Mouse (Mus musculus) regulatory T cell (primary cell): Measurements from ENCODE around the gene Pde6d.

ENCODE experiments used
- in situ Hi-C: fragments of 300-600 bp; cut with MboI, MseI; formaldehyde crosslinking; loops from one replicate; pipeline ENCODE4 v1.15.1; 2025; ENCODE audit warnings: high pct_unique_total_duplicates

The Pde6d gene

GRCm38 (mm10) chr1:86569292-86569860 lies 13.1 kb downstream of the Pde6d start:
- in situ Hi-C loops: no loop called here

DNA sequence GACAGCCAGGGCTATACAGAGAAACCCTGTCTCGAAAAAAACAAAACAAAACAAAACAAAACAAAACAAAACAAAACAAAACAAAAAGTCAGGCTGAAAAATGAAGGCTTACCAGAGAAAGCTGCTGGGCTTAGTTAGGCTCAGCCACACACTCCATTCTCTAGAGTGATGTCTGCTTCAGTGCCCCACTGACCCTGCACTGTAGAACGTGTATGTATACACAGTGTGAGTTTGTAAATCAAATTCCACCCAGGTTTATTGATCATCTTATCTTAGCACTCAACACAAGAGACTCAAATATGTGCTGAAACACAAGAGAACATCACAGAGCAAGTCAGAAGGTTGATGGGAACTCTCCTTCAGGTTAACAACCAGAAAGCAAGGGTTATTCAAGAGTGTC lies 14.0 kb downstream of the Pde6d start:
- in situ Hi-C loops: no loop called here

- in situ Hi-C loops: no loop called here
Measured at GRCm38 (mm10) chr1:86562663-86563062, 19.8 kb downstream of the Pde6d start.

DNA sequence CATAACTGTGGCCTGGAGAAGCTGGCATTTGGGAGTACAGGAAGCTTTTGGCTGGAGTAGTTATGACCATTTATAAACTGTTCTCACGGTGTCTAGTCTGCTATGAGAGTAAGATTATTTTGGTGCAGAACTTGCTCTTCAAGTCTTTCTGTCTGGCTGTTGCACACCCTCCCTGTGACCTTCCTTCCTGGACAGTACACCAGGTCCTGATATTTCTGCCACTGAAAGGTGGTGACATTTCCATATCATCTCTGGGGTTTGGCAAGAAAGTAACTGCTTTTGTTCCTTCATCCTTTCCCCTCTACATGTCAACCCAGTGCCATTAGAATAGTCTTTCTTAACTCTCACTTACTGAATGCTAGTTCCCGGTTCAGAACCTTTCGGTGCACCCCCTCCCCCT lies 23.2 kb downstream of the Pde6d start:
- in situ Hi-C loops: no loop called here

DNA sequence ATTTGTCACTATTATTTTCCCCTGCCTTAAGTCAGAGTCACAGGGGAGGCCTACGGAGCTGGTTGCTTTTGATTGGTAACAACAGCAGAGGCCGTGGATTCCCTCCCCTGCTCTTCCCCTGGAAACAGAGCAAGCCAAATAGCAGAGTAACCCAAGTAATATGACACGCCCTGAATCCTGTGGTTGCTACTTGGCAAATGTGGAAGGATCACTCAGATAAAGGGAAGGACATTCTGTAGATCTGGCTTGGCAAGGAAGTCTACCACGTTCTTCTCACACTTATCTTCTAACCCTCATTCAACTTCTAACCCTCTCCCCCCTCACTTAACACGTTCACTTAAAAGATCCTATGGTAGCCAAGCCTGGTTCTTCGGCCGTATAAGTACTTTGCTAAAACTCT lies 24.6 kb downstream of the Pde6d start:
- in situ Hi-C loops: no loop called here

GRCm38 (mm10) chr1:86555665-86556064 lies 26.8 kb downstream of the Pde6d start:
- in situ Hi-C loops: no loop called here

GRCm38 (mm10) chr1:86551877-86552276 lies 30.6 kb downstream of the Pde6d start:
- in situ Hi-C loops: no loop called here

- in situ Hi-C loops: no loop called here
Measured at GRCm38 (mm10) chr1:86551299-86551698, 31.1 kb downstream of the Pde6d start.

DNA sequence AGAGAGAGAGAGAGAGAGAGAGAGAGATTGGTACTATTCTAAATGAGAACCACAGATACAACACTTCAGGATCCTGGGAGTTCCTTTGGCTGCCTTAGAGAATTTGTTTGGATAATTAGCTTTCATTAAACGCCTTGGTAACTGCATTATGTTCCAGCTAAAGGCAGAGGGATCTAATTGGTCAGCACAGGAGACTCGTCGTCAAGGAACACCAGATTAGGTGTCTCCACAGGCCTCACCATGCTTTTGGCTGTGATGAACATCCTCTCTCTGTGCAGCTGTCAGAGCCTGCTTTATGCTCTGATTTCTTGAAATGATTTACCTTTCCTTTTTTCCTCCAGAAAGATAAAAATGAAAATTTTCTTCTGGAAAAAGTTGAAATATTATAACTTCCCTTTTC lies 35.6 kb downstream of the Pde6d start:
- in situ Hi-C loops: no loop called here

GRCm38 (mm10) chr1:86542584-86542983 lies 39.8 kb downstream of the Pde6d start:
- in situ Hi-C loops: no loop called here

- in situ Hi-C loops: loop anchor here (5.0 kb wide), 1 partner anchor 37 kb away; no protein-coding TSS in a partner anchor
Measured at GRCm38 (mm10) chr1:86539583-86539982, 42.8 kb downstream of the Pde6d start.

DNA sequence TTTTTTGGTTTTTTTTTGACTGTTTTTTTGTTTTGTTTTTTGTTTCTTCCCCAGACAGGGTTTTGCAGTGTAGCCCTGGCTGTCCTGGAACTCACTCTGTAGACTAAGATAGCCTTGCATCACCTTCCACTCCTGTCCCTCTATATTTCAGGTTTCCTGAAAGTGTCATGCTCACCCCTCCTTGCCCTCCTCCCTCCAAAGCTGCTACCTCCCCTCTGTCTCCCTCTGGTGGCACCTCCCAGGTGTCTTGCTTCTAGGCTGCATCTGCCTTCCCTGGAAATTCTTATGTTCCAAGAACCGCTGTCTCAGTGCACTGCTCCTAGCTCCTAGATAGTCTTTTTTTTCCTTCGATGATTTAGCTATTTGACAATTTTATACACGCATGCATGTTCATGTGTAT lies 44.0 kb downstream of the Pde6d start:
- in situ Hi-C loops: loop anchor here (5.0 kb wide), 1 partner anchor 36 kb away; no protein-coding TSS in a partner anchor

GRCm38 (mm10) chr1:86533411-86534130 lies 48.9 kb downstream of the Pde6d start:
- in situ Hi-C loops: loop anchor here (5.0 kb wide), 1 partner anchor 54 kb away; no protein-coding TSS in a partner anchor

GRCm38 (mm10) chr1:86532362-86533051 lies 49.9 kb downstream of the Pde6d start:
- in situ Hi-C loops: loop anchor here (5.0 kb wide), 1 partner anchor 55 kb away; no protein-coding TSS in a partner anchor

- in situ Hi-C loops: loop anchor here (5.0 kb wide), 1 partner anchor 56 kb away; no protein-coding TSS in a partner anchor
Measured at GRCm38 (mm10) chr1:86531547-86532321, 50.7 kb downstream of the Pde6d start.

- in situ Hi-C loops: loop anchor here (5.0 kb wide), 1 partner anchor 56 kb away; no protein-coding TSS in a partner anchor
Measured at GRCm38 (mm10) chr1:86530871-86531546, 51.4 kb downstream of the Pde6d start.

DNA sequence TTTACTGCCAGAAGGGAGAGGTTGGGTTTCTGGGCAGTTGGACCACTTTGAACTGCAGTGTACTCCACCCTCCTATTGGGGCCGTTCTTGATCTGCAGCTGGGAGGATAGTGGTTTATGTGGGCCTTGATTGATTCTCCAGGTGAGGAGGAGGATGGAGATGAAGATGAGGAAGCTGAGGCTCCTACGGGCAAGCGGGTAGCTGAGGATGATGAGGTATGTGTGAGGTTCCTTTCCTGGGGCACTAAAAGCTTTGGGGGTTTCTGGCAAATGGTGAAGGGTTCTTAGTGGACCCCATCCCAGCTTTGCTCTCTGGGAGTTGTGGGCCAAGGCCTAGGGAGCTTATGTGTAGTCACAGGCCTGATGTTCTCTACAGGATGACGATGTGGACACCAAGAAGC lies 52.8 kb downstream of the Pde6d start:
- in situ Hi-C loops: no loop called here

DNA sequence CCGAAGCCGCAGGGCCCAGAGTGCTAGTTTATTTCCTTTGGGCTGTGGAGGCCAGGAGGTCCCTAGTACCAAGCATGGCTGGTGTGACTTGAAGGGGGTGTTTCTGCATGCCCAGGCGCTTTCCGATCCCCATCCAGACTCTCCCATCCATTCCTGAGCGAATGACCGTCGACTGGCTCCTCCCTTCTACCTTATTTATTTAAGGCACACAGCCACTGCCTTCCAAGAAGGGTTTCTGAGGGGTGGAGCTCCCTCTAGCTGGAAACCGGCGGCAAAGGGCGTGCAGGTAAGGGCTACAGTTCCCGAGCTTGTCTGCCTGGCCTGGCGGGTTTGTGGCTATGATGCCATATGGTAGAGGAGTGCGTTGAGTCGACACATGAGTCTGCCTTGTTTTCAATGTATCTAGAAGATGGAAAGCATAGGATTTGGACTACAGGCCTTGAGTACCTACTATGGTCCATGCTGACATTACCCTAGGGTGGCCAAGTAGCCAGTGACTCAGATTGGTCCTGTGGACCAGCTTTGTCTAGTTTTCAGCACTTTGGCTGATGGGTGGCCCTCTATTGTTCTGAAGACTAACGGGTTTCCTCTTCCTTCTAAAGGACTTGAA lies 53.8 kb downstream of the Pde6d start:
- in situ Hi-C loops: no loop called here

GRCm38 (mm10) chr1:86527599-86528486 lies 54.6 kb downstream of the Pde6d start:
- in situ Hi-C loops: no loop called here
